Mouse (Mus musculus): ENCODE data around the gene Pik3ip1. TPM values are rescaled to one million over a fixed set of nuclear protein-coding genes. Genes with fewer than 3 reads are reported as not detected.

The Pik3ip1 gene
- 363 TPM for total RNA-seq (2023)

DNA sequence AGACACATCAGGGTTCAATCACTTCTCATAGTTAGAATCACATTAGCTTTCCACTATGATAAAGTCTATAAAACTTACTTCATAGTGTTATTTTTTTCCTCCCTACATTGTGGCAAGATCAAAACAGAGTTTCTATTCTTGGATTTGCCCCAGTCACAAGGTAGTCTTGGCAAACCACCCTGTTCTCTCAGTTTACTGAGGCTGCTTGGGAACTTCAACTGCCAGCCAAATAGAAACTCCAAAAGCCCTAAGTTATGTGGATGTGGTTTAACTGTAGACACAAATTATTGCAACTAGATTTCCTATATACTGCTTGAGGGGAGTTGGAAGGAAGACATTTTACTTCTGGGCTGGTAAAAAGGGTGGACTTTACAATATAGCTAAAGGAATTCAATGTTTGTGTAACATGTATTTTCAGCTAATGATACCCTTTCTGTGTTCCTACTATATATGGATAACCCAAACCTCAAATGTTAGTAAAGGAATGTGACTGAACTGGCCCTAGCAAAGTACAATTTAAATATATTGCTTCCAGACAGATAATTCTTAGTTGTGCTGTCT lies at the start of gene Pik3ip1:
Gene Pik3ip1 (plus strand): TSS at position 511 of the 561 bp plus-strand sequence.

GRCm38 (mm10) chr11:3288521-3289301 lies 41.5 kb upstream of the Pik3ip1 start, which contains the start of gene Patz1:
Gene Patz1 (plus strand): TSS chr11:3288874.

Other genes with a start within 250 kb of the Pik3ip1 start
- 206 TPM for gene Sfi1, start 136.9 kb upstream of the Pik3ip1 start, total RNA-seq (2023)
- 74.5 TPM for gene Eif4enif1, start 128.0 kb upstream of the Pik3ip1 start, total RNA-seq (2023)
- 57.3 TPM for gene Drg1, start 64.0 kb upstream of the Pik3ip1 start, total RNA-seq (2023)
- 100 TPM for gene Patz1, start 41.5 kb upstream of the Pik3ip1 start, total RNA-seq (2023)
- 108 TPM for gene Limk2, start 78.8 kb downstream of the Pik3ip1 start, total RNA-seq (2023)
- gene Rnf185, start 122.0 kb downstream of the Pik3ip1 start, total RNA-seq (2023), result 17.9 TPM
- 0.21 TPM for gene Pla2g3, start 157.9 kb downstream of the Pik3ip1 start, total RNA-seq (2023)
- not detected for gene Inpp5j, start 174.4 kb downstream of the Pik3ip1 start, total RNA-seq (2023)
- not detected for gene Selenom, start 184.3 kb downstream of the Pik3ip1 start, total RNA-seq (2023)
- gene Smtn, start 210.2 kb downstream of the Pik3ip1 start, total RNA-seq (2023), result 0.56 TPM